Mouse (Mus musculus) 416B (cell line): ENCODE data around the gene Gm28230.

Source experiments
- DNase-seq: peaks from one replicate; pipeline ENCODE4 v3.0.0; 2011; ENCODE audit warnings: low read depth

Gm28230 gene

DNA sequence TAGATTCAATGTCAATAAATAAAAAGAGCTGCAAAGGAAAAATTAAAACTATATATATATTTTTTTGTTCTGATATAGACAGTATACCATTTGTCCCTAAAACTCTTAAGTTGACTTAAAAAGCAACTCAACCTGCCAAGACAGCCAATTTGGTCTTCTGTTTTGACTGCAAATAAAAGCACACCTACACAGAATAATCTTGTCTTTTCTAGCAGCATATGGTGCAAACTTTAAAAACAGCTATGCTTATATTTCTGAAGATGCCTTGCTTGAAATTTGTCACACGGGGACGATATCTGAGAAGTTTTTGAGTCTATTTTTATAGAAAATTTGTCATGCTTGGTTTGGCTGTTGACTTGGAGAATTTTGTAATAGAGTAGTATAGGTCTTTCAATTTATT, 47.8 kb downstream of the Gm28230 start:
- DNase-seq: no peak

DNA sequence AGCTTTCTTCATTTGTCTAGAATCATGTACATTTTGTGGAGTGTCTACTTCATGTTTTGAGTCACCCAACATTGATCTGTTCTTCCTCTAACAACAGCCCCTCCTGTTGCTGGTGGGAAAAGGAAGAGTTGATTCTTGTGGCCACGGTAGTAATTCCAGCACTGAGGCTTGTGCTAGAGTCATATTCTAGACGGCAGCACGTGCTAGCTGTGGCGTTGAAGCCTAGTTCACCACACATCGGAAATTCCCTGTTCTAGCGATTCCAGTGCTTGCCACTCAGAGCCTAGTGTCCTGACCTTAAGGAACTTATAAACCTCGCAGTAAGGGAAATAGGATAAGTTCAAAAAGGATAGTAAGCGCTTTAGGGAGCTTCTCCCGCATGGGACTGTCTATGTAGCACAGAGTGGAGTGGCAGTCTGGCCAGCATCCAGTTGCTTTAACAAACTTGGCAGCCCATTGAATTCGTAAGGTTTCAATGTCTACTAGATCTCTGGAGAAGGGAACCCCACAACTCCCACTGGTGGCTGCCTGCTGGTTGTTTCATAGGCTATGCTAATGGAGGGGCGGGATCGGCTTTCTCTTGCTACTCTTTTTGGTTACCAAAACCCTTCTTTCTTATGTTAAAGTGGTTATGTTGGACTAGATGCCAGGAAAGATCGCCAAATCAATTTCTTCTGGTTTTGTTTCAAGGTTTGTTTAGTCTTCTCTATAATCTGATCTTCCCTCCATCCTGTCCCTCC, 51.2 kb downstream of the Gm28230 start:
- DNase-seq: no peak

DNA sequence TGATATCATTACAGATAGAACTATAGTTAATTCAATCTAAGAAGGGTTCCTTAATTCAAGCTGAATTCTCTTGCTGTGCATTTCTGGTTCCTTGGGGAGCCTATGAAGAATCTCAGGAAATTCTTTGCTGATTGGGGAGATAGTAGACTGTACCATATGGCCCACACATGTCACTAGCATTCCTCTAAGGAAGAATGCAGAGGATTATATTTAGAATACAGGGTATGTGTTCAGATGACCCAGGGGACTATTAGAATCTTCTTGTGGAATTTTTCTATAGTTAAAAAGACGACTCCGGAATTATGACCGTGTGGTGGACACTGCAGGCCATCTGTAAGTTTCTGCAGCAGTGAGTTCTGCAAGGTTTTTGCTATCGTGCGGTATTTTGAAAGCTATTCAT, 54.9 kb downstream of the Gm28230 start:
- DNase-seq: no peak

DNA sequence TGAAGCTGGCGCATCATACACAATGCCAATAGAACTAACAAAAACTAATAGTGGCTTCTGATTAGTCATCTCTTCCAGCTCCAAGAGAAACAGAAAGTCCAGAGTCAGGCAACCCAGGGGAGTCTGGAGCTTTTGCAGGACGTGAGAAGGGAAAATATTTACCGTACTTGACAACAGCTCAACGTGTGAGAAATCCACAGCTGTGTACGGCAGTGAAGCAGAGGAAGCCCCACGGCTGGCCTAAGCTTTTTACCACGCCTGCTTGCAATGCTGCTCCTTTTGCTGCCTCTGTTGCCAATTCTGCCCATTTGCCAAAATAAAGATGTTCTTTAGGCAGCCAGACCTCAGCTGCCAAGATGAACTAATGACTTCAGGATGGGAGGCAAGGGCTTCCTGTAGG, 69.0 kb downstream of the Gm28230 start:
- no peak for DNase-seq
